Mouse (Mus musculus) CH12.LX (cell line): ENCODE data around the gene Ankfy1.

Source experiments
- CHD2 ChIP-seq: IDR thresholded peaks from 2 replicates; pipeline ENCODE4 v1.6.1; 2011; ENCODE audit warnings: low read length, improper control_type of control experiment
- CTCF ChIP-seq, 2 experiments: IDR thresholded peaks in 1 of 2; conservative IDR thresholded peaks in 1 of 2; 2 replicates each; pipeline ENCODE4 v1.5.1; 2011 to 2012; ENCODE audit warnings: low read depth in 2 of 2, low read length in 2 of 2, improper control_type of control experiment in 1 of 2, inconsistent platforms in 1 of 2, mild to moderate bottlenecking in 1 of 2, moderate library complexity in 1 of 2
- E2F4 ChIP-seq: IDR thresholded peaks from 2 replicates; pipeline ENCODE4 v1.6.1; 2011; ENCODE audit warnings: low read depth, low read length, improper control_type of control experiment; ENCODE audit not compliant: insufficient replicate concordance
- EP300 ChIP-seq: IDR thresholded peaks from 2 replicates; pipeline ENCODE4 v1.6.1; 2011; ENCODE audit warnings: low read length, improper control_type of control experiment
- ETS1 ChIP-seq: conservative IDR thresholded peaks from 2 replicates; pipeline ENCODE4 v1.6.1; 2012; ENCODE audit warnings: low read depth, mild to moderate bottlenecking, inconsistent platforms, low read length, improper control_type of control experiment, moderate library complexity
- JUND ChIP-seq: conservative IDR thresholded peaks from 2 replicates; pipeline ENCODE4 v1.6.1; 2011; ENCODE audit warnings: low read depth, low read length, improper control_type of control experiment
- MYC ChIP-seq: IDR thresholded peaks from 2 replicates; pipeline ENCODE4 v1.6.1; 2011; ENCODE audit warnings: low read depth, mild to moderate bottlenecking, improper control_type of control experiment, low read length
- NELFE ChIP-seq: IDR thresholded peaks from 2 replicates; pipeline ENCODE4 v1.6.1; 2011; ENCODE audit warnings: low read depth, low read length, improper control_type of control experiment
- POLR2A ChIP-seq: IDR thresholded peaks from 2 replicates; pipeline ENCODE4 v1.6.1; 2011; ENCODE audit warnings: low read depth, mild to moderate bottlenecking, improper control_type of control experiment, low read length
- RCOR1 ChIP-seq: conservative IDR thresholded peaks from 2 replicates; pipeline ENCODE4 v1.6.1; 2012; ENCODE audit warnings: low read depth, mild to moderate bottlenecking, inconsistent platforms, low read length, improper control_type of control experiment
- SMC3 ChIP-seq: IDR thresholded peaks from 2 replicates; pipeline ENCODE4 v1.6.1; 2011; ENCODE audit warnings: low read depth, low read length, improper control_type of control experiment
- TBP ChIP-seq: conservative IDR thresholded peaks from 2 replicates; pipeline ENCODE4 v1.6.1; 2011; ENCODE audit warnings: low read depth, low read length, improper control_type of control experiment
- TCF12 ChIP-seq: IDR thresholded peaks from 2 replicates; pipeline ENCODE4 v1.6.1; 2014; ENCODE audit warnings: low read depth, mild to moderate bottlenecking, inconsistent platforms, low read length, improper control_type of control experiment
- ZC3H11A ChIP-seq: IDR thresholded peaks from 2 replicates; pipeline ENCODE4 v1.6.1; 2012; ENCODE audit warnings: low read depth, mild to moderate bottlenecking, inconsistent platforms, low read length, improper control_type of control experiment

DNA sequence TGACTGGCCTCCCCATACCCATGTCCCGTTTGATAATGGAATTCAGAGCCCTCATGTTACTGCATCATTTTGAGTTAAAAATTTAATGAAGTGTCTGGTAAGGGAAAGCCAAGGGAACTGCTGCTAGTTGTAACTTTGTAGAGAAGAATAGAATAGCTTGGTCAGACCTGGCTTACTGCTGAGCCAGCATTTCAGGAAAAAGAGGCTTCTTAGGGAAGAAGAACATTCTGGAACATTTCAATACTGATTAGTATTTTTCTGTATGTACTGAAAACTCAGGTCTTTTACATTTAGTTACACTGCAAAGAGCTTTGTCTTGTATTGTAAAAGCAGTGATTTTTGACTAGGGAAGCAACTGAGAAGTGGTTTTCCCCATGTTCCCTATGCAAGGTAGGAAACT is 71.0 kb downstream of the Ankfy1 start:
- no peak for TF ChIP-seq ZC3H11A
- TF ChIP-seq CTCF (conservative IDR thresholded peaks at IDR 0.05 in 1 of 2, IDR thresholded peaks at IDR 0.05 in 1 of 2; ENCODE audit: low read depth in 2 of 2, low read length in 2 of 2) = no peak
- TF ChIP-seq E2F4 = no peak
- no peak for TF ChIP-seq ETS1
- no peak for TF ChIP-seq POLR2A
- TF ChIP-seq SMC3 = no peak
- TF ChIP-seq TBP = no peak
- TF ChIP-seq EP300 = no peak
- no peak for TF ChIP-seq CHD2
- no peak for TF ChIP-seq TCF12
- TF ChIP-seq JUND = no peak
- TF ChIP-seq RCOR1 = no peak
- no peak for TF ChIP-seq NELFE
- TF ChIP-seq MYC = no peak
